Mouse (Mus musculus): ENCODE results near the gene Thg1l. TPM values are rescaled to one million over a fixed set of nuclear protein-coding genes. Genes with fewer than 3 reads are reported as not detected.

Gene Thg1l
- polyA plus RNA-seq, 1 experiment from 2014 or later = 10.5 TPM

- Histone ChIP-seq H3K9me3 (replicated peaks) (no peaks in the 10 kb centered on the region), H3K4me3 (no peak overlapping the region), H3K4me2 (no peak overlapping the region), H3K36me3 (ENCODE audit: poor library complexity, severe bottlenecking) (peaks cover 7% of the 10 kb centered on the region; the same call in 1 of the 2 replicates), H3K27ac (no peak overlapping the region), H3K27me3 (no peaks in the 10 kb centered on the region), H3K9ac (no peak overlapping the region), H3K4me1 (peaks cover 15% of the 10 kb centered on the region)
- no peak for ATAC-seq
- 40% methylated on average over 6 of the region's 6 CpGs for WGBS
These were observed 29.9 kb downstream of the Thg1l start for GRCm38 (mm10) chr11:45925436-45925835.

- no peak overlapping the region for H3K4me3 ChIP-seq
- H3K9ac ChIP-seq = no peak overlapping the region
- no peak overlapping the region for H3K27ac ChIP-seq
- no peaks in the 10 kb centered on the region for H3K36me3 ChIP-seq (ENCODE audit: poor library complexity, severe bottlenecking)
- 5% methylated on average over 10 of the region's 10 CpGs for WGBS
- peaks cover 13% of the 10 kb centered on the region for H3K4me1 ChIP-seq
- peak overlapping the region; percentile 30 for H3K4me2 ChIP-seq
- H3K9me3 ChIP-seq (replicated peaks) = no peaks in the 10 kb centered on the region
- peak; percentile 25; the same call in 1 of the 2 replicates for ATAC-seq
- no peaks in the 10 kb centered on the region for H3K27me3 ChIP-seq
These were observed 33.8 kb downstream of the Thg1l start for GRCm38 (mm10) chr11:45921480-45921898.

- Histone ChIP-seq H3K27me3 (no peaks in the 10 kb centered on the region), H3K9me3 (replicated peaks) (no peaks in the 10 kb centered on the region), H3K36me3 (ENCODE audit: poor library complexity, severe bottlenecking) (no peaks in the 10 kb centered on the region), H3K4me2 (peak overlapping the region; percentile 30), H3K4me3 (no peak overlapping the region), H3K9ac (no peak overlapping the region), H3K27ac (no peak overlapping the region), H3K4me1 (peaks cover 11% of the 10 kb centered on the region)
- 45% methylated on average over 8 of the region's 8 CpGs for WGBS
- peak; percentile 11; the same call in 1 of the 2 replicates for ATAC-seq
These were observed 34.3 kb downstream of the Thg1l start for GRCm38 (mm10) chr11:45921026-45921425.

- H3K27ac ChIP-seq = no peak overlapping the region
- 81% methylated on average over 4 of the region's 4 CpGs for WGBS
- H3K4me2 ChIP-seq = no peak overlapping the region
- H3K9me3 ChIP-seq (replicated peaks) = no peaks in the 10 kb centered on the region
- ATAC-seq = no peak
- H3K4me1 ChIP-seq = peaks cover 8% of the 10 kb centered on the region
- no peak overlapping the region for H3K4me3 ChIP-seq
- no peaks in the 10 kb centered on the region for H3K36me3 ChIP-seq (ENCODE audit: poor library complexity, severe bottlenecking)
- H3K27me3 ChIP-seq = no peaks in the 10 kb centered on the region
- H3K9ac ChIP-seq = no peak overlapping the region
These were observed 36.5 kb downstream of the Thg1l start for GRCm38 (mm10) chr11:45918836-45919235.

- H3K4me3 ChIP-seq = no peak overlapping the region
- no peak overlapping the region for H3K9ac ChIP-seq
- no peak overlapping the region for H3K27ac ChIP-seq
- H3K9me3 ChIP-seq (replicated peaks) = no peaks in the 10 kb centered on the region
- no peaks in the 10 kb centered on the region for H3K36me3 ChIP-seq (ENCODE audit: poor library complexity, severe bottlenecking)
- no peak for ATAC-seq
- H3K4me2 ChIP-seq = no peak overlapping the region
- peaks cover 8% of the 10 kb centered on the region for H3K4me1 ChIP-seq
- 95% methylated on average over 6 of the region's 6 CpGs for WGBS
- no peaks in the 10 kb centered on the region for H3K27me3 ChIP-seq
These were observed 37.3 kb downstream of the Thg1l start for GRCm38 (mm10) chr11:45918018-45918417.

- Histone ChIP-seq H3K36me3 (ENCODE audit: poor library complexity, severe bottlenecking) (peaks cover 8% of the 10 kb centered on the region; the same call in 1 of the 2 replicates), H3K9ac (no peak overlapping the region), H3K4me3 (no peak overlapping the region), H3K4me1 (peaks cover 2% of the 10 kb centered on the region), H3K27me3 (no peaks in the 10 kb centered on the region), H3K9me3 (replicated peaks) (no peaks in the 10 kb centered on the region), H3K4me2 (no peak overlapping the region), H3K27ac (no peak overlapping the region)
- no peak for ATAC-seq
- 87% methylated on average over 10 of the region's 10 CpGs for WGBS
These were observed 39.1 kb downstream of the Thg1l start for GRCm38 (mm10) chr11:45916196-45916595.

GRCm38 (mm10) chr11:45910701-45911100 is 44.6 kb downstream of the Thg1l start:
- no peaks in the 10 kb centered on the region for H3K9me3 ChIP-seq (replicated peaks)
- H3K4me1 ChIP-seq = 0 out of 2 replicates have a peak, but pooled peaks cover 3% of the 10 kb centered on the region
- no peaks in the 10 kb centered on the region for H3K27me3 ChIP-seq
- ATAC-seq = peak; percentile 65; the same call in 1 of the 2 replicates
- no peak overlapping the region for H3K4me3 ChIP-seq
- peaks cover 48% of the 10 kb centered on the region for H3K36me3 ChIP-seq (ENCODE audit: poor library complexity, severe bottlenecking)
- H3K9ac ChIP-seq = no peak overlapping the region
- WGBS = 29% methylated on average over 5 of the region's 5 CpGs
- no peak overlapping the region for H3K4me2 ChIP-seq
- no peak overlapping the region for H3K27ac ChIP-seq

GRCm38 (mm10) chr11:45908894-45909293 is 46.4 kb downstream of the Thg1l start:
- no peak overlapping the region for H3K4me3 ChIP-seq
- H3K27me3 ChIP-seq = no peaks in the 10 kb centered on the region
- H3K4me1 ChIP-seq = 0 out of 2 replicates have a peak, but pooled peaks cover 3% of the 10 kb centered on the region
- H3K27ac ChIP-seq = no peak overlapping the region
- 95% methylated on average over 7 of the region's 7 CpGs for WGBS
- no peak overlapping the region for H3K9ac ChIP-seq
- no peak overlapping the region for H3K4me2 ChIP-seq
- peaks cover 53% of the 10 kb centered on the region for H3K36me3 ChIP-seq (ENCODE audit: poor library complexity, severe bottlenecking)
- no peak for ATAC-seq
- no peaks in the 10 kb centered on the region for H3K9me3 ChIP-seq (replicated peaks)

- 0 out of 2 replicates have a peak, but pooled peaks cover 3% of the 10 kb centered on the region for H3K4me1 ChIP-seq
These were observed 47.2 kb downstream of the Thg1l start for GRCm38 (mm10) chr11:45908070-45908469.

GRCm38 (mm10) chr11:45907301-45907700 is 48.0 kb downstream of the Thg1l start:
- Histone ChIP-seq H3K9me3 (replicated peaks) (no peaks in the 10 kb centered on the region), H3K9ac (no peak overlapping the region), H3K4me2 (no peak overlapping the region), H3K27me3 (no peaks in the 10 kb centered on the region), H3K4me3 (no peak overlapping the region), H3K27ac (no peak overlapping the region), H3K4me1 (0 out of 2 replicates have a peak, but pooled peaks cover 3% of the 10 kb centered on the region), H3K36me3 (ENCODE audit: poor library complexity, severe bottlenecking) (peaks cover 63% of the 10 kb centered on the region)
- no peak for ATAC-seq
- 88% methylated on average over 5 of the region's 5 CpGs for WGBS

More at GRCm38 (mm10) chr11:45908070-45908469, 47.2 kb downstream of the Thg1l start:
- Histone ChIP-seq H3K4me2 (no peak overlapping the region), H3K27me3 (no peaks in the 10 kb centered on the region), H3K27ac (no peak overlapping the region), H3K9ac (no peak overlapping the region), H3K36me3 (ENCODE audit: poor library complexity, severe bottlenecking) (peaks cover 60% of the 10 kb centered on the region), H3K9me3 (replicated peaks) (no peaks in the 10 kb centered on the region), H3K4me3 (no peak overlapping the region)
- ATAC-seq = no peak
- 94% methylated on average over 7 of the region's 7 CpGs for WGBS

GRCm38 (mm10) chr11:45906109-45906786 is 49.0 kb downstream of the Thg1l start:
- ATAC-seq = no peak
- 91% methylated on average over 8 of the region's 8 CpGs for WGBS
- Histone ChIP-seq H3K36me3 (ENCODE audit: poor library complexity, severe bottlenecking) (peaks cover 55% of the 10 kb centered on the region), H3K9me3 (replicated peaks) (no peaks in the 10 kb centered on the region), H3K27me3 (no peaks in the 10 kb centered on the region), H3K4me1 (0 out of 2 replicates have a peak, but pooled peaks cover 3% of the 10 kb centered on the region), H3K9ac (no peak overlapping the region), H3K4me2 (no peak overlapping the region), H3K4me3 (no peak overlapping the region), H3K27ac (no peak overlapping the region)

GRCm38 (mm10) chr11:45900233-45901015 is 54.9 kb downstream of the Thg1l start:
- Histone ChIP-seq H3K4me2 (no peak overlapping the region), H3K27me3 (no peaks in the 10 kb centered on the region), H3K36me3 (ENCODE audit: poor library complexity, severe bottlenecking) (peaks cover 35% of the 10 kb centered on the region), H3K4me3 (no peak overlapping the region), H3K27ac (no peak overlapping the region), H3K4me1 (0 out of 2 replicates have a peak, but pooled peaks cover 4% of the 10 kb centered on the region), H3K9ac (no peak overlapping the region), H3K9me3 (replicated peaks) (no peaks in the 10 kb centered on the region)
- ATAC-seq = no peak
- 71% methylated on average over 11 of the region's 11 CpGs for WGBS

Measured in forebrain, embryonic 13.5 days (tissue).